Mouse (Mus musculus): ENCODE measurements at regions not wholly inside any gene's neighbourhood (a gene's known extent, or its start where the extent isn't known, plus 50 kb on each side); places are given as distances from the start of the nearest gene placed in this dataset.
A peak's percentile ranks its signal among the peaks of the same experiment; 100 is the strongest.

DNA sequence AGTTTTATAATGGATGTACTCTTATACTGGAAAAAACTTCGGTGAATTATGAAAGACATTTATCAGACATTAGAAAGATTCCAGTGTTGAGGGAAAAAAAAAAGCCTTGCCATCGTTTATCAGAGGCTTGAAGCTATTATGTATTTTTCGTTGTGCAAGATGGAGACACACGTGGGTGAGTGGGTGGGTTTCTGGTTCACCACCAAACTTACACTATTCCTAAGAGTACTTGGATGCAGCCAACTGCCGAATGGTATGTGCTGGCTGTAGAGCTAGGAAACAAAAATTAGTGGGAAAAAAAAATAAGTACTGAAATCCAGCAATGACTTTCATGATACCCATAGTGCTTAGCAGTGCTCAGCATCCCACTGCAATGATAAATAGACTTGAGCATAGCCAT, 180.8 kb downstream of the Lmo4 start:
- no peaks in the 10 kb centered on the region for H3K36me3 ChIP-seq (ENCODE audit: control insufficient read depth, insufficient read depth, low read length)
- no peak overlapping the region for H3K4me2 ChIP-seq (ENCODE audit: low read length)
- no peaks in the 10 kb centered on the region for H3K4me1 ChIP-seq (ENCODE audit: control insufficient read depth, insufficient read depth, low read length)
- ATAC-seq (ENCODE audit: low FRiP score, low TSS enrichment) (no peak), DNase-seq (no peak)
- no peaks in the 10 kb centered on the region for H3K27me3 ChIP-seq (ENCODE audit: control insufficient read depth, insufficient read depth, low read length)
- H3K9me3 ChIP-seq (ENCODE audit: control insufficient read depth, low read length): no peaks in the 10 kb centered on the region
- WGBS: 86% methylated on average over 5 of the region's 5 CpGs
- H3K9ac ChIP-seq (replicated peaks; ENCODE audit: low read length): no peak overlapping the region
- no peak overlapping the region for H3K27ac ChIP-seq (replicated peaks; ENCODE audit: low read depth, low read length)
- H3K4me3 ChIP-seq (replicated peaks; ENCODE audit: low read depth, low read length): no peak overlapping the region

DNA sequence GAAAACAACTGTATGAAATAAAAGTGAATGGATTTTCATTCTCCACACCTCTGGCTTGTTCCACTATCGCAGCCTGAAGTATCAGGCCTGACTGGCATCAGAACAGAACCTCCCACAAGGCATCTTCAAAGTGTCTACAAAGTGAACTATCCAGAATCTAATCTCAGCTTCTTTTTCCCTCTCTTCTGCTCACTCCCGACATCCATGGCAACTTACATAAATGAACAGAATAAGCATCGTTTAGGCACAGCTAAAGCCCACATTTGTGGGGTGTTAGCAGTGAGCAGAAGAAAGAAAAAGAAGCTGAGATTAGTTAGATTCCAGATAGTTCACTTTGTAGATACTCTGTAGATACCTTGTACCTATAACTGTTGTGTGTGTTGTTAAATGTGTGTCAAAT, 182.0 kb downstream of the Lmo4 start:
- Histone ChIP-seq H3K27ac (replicated peaks; ENCODE audit: low read depth, low read length) (no peak overlapping the region), H3K4me2 (ENCODE audit: low read length) (no peak overlapping the region), H3K9ac (replicated peaks; ENCODE audit: low read length) (no peak overlapping the region), H3K27me3 (ENCODE audit: control insufficient read depth, insufficient read depth, low read length) (no peaks in the 10 kb centered on the region), H3K36me3 (ENCODE audit: control insufficient read depth, insufficient read depth, low read length) (no peaks in the 10 kb centered on the region), H3K9me3 (ENCODE audit: control insufficient read depth, low read length) (no peaks in the 10 kb centered on the region), H3K4me3 (replicated peaks; ENCODE audit: low read depth, low read length) (no peak overlapping the region), H3K4me1 (ENCODE audit: control insufficient read depth, insufficient read depth, low read length) (no peaks in the 10 kb centered on the region)
- WGBS: 86% methylated on average over 3 of the region's 3 CpGs
- ATAC-seq (ENCODE audit: low FRiP score, low TSS enrichment) (no peak), DNase-seq (no peak)

DNA sequence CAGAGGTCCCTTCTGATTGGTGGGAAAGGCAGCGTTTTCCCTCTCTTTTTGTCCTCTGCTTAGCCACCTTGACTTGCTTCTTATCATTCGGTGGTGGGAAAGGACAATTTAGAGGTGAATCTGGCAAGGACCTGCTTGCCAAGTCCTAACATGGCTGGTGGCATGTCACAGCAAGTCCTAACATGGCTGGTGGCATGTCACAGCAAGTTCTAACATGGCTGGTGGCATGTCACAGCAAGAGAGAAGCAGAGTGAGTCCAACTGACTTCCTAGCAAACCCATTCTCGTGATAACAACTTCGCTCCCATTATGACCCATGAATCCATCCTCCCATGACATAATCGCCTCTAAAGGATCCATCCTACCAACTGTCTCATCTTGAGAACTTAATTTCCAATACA, 183.1 kb downstream of the Lmo4 start:
- Histone ChIP-seq H3K9me3 (ENCODE audit: control insufficient read depth, low read length) (no peaks in the 10 kb centered on the region), H3K36me3 (ENCODE audit: control insufficient read depth, insufficient read depth, low read length) (no peaks in the 10 kb centered on the region), H3K9ac (replicated peaks; ENCODE audit: low read length) (no peak overlapping the region), H3K4me1 (ENCODE audit: control insufficient read depth, insufficient read depth, low read length) (no peaks in the 10 kb centered on the region), H3K4me2 (ENCODE audit: low read length) (no peak overlapping the region), H3K27ac (replicated peaks; ENCODE audit: low read depth, low read length) (no peak overlapping the region), H3K4me3 (replicated peaks; ENCODE audit: low read depth, low read length) (no peak overlapping the region), H3K27me3 (ENCODE audit: control insufficient read depth, insufficient read depth, low read length) (no peaks in the 10 kb centered on the region)
- WGBS: 91% methylated on average over 5 of the region's 5 CpGs
- DNase-seq (no peak), ATAC-seq (ENCODE audit: low FRiP score, low TSS enrichment) (no peak)

DNA sequence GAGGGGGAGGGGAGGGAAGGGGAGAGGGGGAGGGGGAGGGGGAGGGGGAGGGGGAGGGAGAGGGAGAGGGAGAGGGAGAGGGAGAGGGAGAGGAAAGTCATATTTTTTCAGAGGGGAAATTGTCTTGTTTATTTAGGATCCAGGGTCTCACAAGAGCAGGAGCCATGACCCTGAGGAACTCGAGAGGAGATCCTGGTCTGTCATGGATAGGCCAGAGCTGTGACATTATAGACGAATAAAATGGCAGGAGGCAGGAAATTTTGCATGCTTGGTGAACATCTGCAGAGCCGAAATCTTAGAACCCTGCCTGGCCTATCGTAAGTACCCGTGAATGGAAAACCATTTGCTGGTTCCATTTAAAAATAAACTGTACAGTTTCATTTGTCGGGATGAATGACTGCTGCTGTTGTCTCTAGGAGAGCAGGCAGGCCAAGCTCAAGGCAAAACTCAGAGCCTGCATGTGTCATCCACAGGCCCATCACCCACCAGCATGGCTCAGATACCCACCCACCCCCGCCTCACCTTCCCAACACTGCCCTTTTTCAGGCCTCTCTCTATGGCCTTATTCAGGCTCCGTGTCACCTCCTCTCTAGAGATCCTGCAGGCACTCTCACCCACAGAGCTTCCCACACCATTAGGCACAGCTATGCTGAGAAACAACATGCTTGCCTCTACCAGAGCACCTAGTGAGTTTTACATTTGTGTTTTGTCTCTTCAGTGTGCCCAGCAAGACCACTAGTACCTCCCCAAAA, 184.7 kb downstream of the Lmo4 start:
- Histone ChIP-seq H3K9ac (replicated peaks; ENCODE audit: low read length) (no peak overlapping the region), H3K36me3 (ENCODE audit: control insufficient read depth, insufficient read depth, low read length) (no peaks in the 10 kb centered on the region), H3K4me1 (ENCODE audit: control insufficient read depth, insufficient read depth, low read length) (no peaks in the 10 kb centered on the region), H3K4me3 (replicated peaks; ENCODE audit: low read depth, low read length) (no peak overlapping the region), H3K27me3 (ENCODE audit: control insufficient read depth, insufficient read depth, low read length) (no peaks in the 10 kb centered on the region), H3K4me2 (ENCODE audit: low read length) (no peak overlapping the region), H3K9me3 (ENCODE audit: control insufficient read depth, low read length) (no peaks in the 10 kb centered on the region), H3K27ac (replicated peaks; ENCODE audit: low read depth, low read length) (no peak overlapping the region)
- WGBS: 86% methylated on average over 8 of the region's 8 CpGs
- ATAC-seq (ENCODE audit: low FRiP score, low TSS enrichment) (no peak), DNase-seq (no peak)

DNA sequence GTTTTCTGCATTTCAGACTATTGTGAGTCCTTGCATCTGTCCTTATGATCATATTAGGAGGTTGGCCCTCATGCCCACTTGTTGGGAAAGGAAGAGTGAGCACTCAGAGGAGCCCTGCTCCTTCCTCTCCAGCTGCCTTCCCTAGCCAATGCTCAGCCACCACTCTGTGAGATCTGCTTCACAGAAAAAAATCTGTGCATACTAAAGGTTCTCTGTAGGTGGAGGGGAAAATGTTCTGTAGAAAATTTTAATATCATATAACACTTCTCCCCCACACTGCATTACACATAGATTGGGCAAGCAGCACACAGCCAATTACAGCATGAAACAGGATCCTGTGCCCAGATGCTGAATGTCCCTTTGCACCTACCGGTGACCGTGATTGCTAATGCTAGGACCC, 185.7 kb downstream of the Lmo4 start:
- H3K27ac ChIP-seq (replicated peaks; ENCODE audit: low read depth, low read length): no peak overlapping the region
- H3K9me3 ChIP-seq (ENCODE audit: control insufficient read depth, low read length): no peaks in the 10 kb centered on the region
- no peak overlapping the region for H3K4me2 ChIP-seq (ENCODE audit: low read length)
- H3K4me3 ChIP-seq (replicated peaks; ENCODE audit: low read depth, low read length): no peak overlapping the region
- no peak for ATAC-seq (ENCODE audit: low FRiP score, low TSS enrichment)
- no peaks in the 10 kb centered on the region for H3K36me3 ChIP-seq (ENCODE audit: control insufficient read depth, insufficient read depth, low read length)
- WGBS: 93% methylated on average over 2 of the region's 2 CpGs
- H3K27me3 ChIP-seq (ENCODE audit: control insufficient read depth, insufficient read depth, low read length): no peaks in the 10 kb centered on the region
- H3K4me1 ChIP-seq (ENCODE audit: control insufficient read depth, insufficient read depth, low read length): no peaks in the 10 kb centered on the region
- no peak for DNase-seq
- H3K9ac ChIP-seq (replicated peaks; ENCODE audit: low read length): no peak overlapping the region

DNA sequence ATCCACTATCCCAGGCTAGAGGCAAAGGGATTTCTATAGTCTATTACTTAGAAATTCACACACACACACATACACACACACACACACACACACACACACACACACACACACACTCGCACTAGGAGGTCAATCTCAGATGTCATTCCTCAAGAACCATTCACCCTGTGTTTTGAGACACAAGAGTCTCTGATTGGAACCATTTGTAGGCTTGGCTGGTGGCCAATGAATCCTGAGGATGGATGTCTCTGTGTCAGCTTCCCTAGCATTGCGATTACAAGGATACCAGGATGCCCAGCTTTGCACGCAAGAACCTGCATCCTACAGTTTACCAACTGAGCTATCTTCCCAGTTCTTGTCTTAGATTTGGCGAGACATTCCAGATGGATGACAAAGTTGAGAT, 186.5 kb downstream of the Lmo4 start:
- no peak overlapping the region for H3K27ac ChIP-seq (replicated peaks; ENCODE audit: low read depth, low read length)
- H3K4me3 ChIP-seq (replicated peaks; ENCODE audit: low read depth, low read length): no peak overlapping the region
- H3K9me3 ChIP-seq (ENCODE audit: control insufficient read depth, low read length): no peaks in the 10 kb centered on the region
- 95% methylated on average over 4 of the region's 4 CpGs for WGBS
- no peak overlapping the region for H3K9ac ChIP-seq (replicated peaks; ENCODE audit: low read length)
- no peaks in the 10 kb centered on the region for H3K27me3 ChIP-seq (ENCODE audit: control insufficient read depth, insufficient read depth, low read length)
- no peak for ATAC-seq (ENCODE audit: low FRiP score, low TSS enrichment)
- no peaks in the 10 kb centered on the region for H3K36me3 ChIP-seq (ENCODE audit: control insufficient read depth, insufficient read depth, low read length)
- H3K4me1 ChIP-seq (ENCODE audit: control insufficient read depth, insufficient read depth, low read length): no peaks in the 10 kb centered on the region
- DNase-seq: peak; percentile 8
- H3K4me2 ChIP-seq (ENCODE audit: low read length): no peak overlapping the region

DNA sequence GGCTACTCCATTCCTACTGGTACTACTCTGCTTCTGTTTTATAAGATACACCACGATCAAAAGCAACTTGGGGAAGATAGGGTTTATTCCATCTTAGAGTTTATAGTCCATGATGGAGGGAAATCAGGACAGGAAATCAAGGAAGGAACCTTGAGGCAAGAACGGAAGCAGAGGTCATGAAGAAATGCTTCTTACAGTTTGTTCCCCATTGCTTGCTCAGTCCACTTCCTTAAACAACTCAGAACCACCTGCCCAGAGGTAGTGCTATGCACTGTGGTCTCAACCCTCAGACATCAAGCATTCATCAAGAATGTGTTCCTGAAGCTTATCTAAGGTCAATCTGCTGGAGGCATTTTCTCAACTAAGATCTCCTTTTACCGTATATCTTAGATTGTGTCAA, 189.8 kb downstream of the Lmo4 start:
- 94% methylated on average over 3 of the region's 3 CpGs for WGBS
- no peak overlapping the region for H3K9ac ChIP-seq (replicated peaks; ENCODE audit: low read length)
- no peaks in the 10 kb centered on the region for H3K9me3 ChIP-seq (ENCODE audit: control insufficient read depth, low read length)
- H3K27ac ChIP-seq (replicated peaks; ENCODE audit: low read depth, low read length): no peak overlapping the region
- DNase-seq: no peak
- H3K36me3 ChIP-seq (ENCODE audit: control insufficient read depth, insufficient read depth, low read length): no peaks in the 10 kb centered on the region
- H3K4me1 ChIP-seq (ENCODE audit: control insufficient read depth, insufficient read depth, low read length): no peaks in the 10 kb centered on the region
- H3K4me3 ChIP-seq (replicated peaks; ENCODE audit: low read depth, low read length): no peak overlapping the region
- H3K27me3 ChIP-seq (ENCODE audit: control insufficient read depth, insufficient read depth, low read length): no peaks in the 10 kb centered on the region
- no peak for ATAC-seq (ENCODE audit: low FRiP score, low TSS enrichment)
- H3K4me2 ChIP-seq (ENCODE audit: low read length): no peak overlapping the region

DNA sequence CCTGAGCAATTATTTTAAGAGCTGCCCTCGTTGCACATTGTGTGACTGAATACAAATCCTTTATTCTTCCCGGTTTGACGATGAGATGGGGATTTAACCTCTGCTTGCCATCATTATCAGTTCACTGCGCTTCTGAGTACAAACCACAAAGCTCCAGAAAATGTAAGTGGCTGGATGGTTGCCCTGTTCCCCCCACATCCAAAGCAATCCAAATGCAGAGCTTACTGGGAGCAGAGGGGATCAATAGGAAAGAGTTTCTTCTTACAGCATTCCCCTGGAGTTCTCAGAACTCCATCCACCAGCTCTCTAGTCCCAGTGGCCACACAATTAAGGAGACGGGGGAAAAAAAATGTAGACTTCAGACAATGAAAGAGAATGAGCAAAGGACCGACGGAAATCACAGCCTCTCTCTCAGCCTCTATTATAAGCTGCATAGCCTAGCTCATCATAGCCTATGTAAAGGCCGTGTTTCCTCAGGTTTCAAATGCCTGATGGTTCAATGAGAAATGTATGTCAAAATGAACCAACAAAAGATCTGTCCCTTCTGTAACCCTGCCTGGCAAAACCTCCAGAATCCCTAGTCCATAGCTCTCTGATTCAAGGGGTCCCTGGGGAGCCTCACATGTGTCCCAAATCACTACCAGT, 191.4 kb downstream of the Lmo4 start:
- Histone ChIP-seq H3K36me3 (ENCODE audit: control insufficient read depth, insufficient read depth, low read length) (no peaks in the 10 kb centered on the region), H3K27me3 (ENCODE audit: control insufficient read depth, insufficient read depth, low read length) (no peaks in the 10 kb centered on the region), H3K9me3 (ENCODE audit: control insufficient read depth, low read length) (no peaks in the 10 kb centered on the region), H3K4me2 (ENCODE audit: low read length) (no peak overlapping the region), H3K27ac (replicated peaks; ENCODE audit: low read depth, low read length) (no peak overlapping the region), H3K4me1 (ENCODE audit: control insufficient read depth, insufficient read depth, low read length) (no peaks in the 10 kb centered on the region), H3K9ac (replicated peaks; ENCODE audit: low read length) (no peak overlapping the region), H3K4me3 (replicated peaks; ENCODE audit: low read depth, low read length) (no peak overlapping the region)
- 55% methylated on average over 8 of the region's 8 CpGs for WGBS
- no peak for ATAC-seq (ENCODE audit: low FRiP score, low TSS enrichment)
- peak; percentile 17 for DNase-seq

DNA sequence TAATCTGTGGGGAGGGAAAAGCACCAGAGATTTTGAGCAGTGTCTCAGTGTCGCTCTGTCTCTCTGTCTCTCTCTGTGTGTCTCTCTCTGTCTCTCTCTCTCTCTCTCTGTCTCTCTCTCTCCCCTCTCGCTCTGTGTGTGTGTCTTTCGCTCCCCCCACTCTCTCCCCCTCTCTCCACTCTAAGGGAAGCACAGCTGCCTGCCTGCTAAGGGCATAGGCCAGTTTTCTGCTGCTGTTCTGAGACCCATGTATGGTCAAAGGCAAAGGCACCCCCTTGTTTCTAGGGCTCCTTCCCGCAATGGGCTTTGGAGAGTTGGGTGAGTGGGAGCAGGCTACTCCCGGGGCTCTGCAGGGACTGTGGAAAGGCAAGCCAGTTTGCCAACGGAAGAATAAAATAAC, 192.2 kb downstream of the Lmo4 start:
- no peak for ATAC-seq (ENCODE audit: low FRiP score, low TSS enrichment)
- 71% methylated on average over 6 of the region's 6 CpGs for WGBS
- H3K36me3 ChIP-seq (ENCODE audit: control insufficient read depth, insufficient read depth, low read length): no peaks in the 10 kb centered on the region

More for the DNA sequence above, 192.2 kb downstream of the Lmo4 start:
- DNase-seq: no peak
- no peak overlapping the region for H3K4me3 ChIP-seq (replicated peaks; ENCODE audit: low read depth, low read length)
- H3K4me1 ChIP-seq (ENCODE audit: control insufficient read depth, insufficient read depth, low read length): no peaks in the 10 kb centered on the region
- H3K27me3 ChIP-seq (ENCODE audit: control insufficient read depth, insufficient read depth, low read length): no peaks in the 10 kb centered on the region
- no peak overlapping the region for H3K4me2 ChIP-seq (ENCODE audit: low read length)
- H3K9ac ChIP-seq (replicated peaks; ENCODE audit: low read length): no peak overlapping the region
- no peak overlapping the region for H3K27ac ChIP-seq (replicated peaks; ENCODE audit: low read depth, low read length)
- no peaks in the 10 kb centered on the region for H3K9me3 ChIP-seq (ENCODE audit: control insufficient read depth, low read length)

Data from midbrain, embryonic 14.5 days (tissue).